Mouse (Mus musculus): ENCODE results near the gene Tnrc6b.

DNA sequence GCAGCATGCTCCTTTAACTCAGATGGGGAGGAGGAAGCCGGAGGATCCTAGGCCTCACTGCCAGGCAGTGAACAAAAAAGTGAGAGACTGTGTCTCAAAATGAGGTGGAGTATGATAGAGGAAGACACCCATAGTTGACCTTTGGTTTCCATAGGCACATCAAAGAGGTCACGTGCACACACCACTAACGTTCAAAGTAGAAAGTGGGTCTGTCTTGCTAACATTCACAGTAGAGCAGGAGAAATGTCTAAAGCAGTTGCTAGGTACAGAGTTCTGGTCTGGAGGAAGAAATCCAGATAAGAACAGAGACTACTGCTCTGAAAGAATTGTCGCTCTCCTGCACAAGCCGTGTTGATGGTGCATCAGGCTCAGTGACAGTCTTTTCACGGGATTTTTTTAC is 10.7 kb downstream of the Tnrc6b start:
- TF ChIP-seq POLR2A (IDR thresholded peaks at IDR 0.05; ENCODE audit: insufficient read length, low read depth) (no peak), TCF12 (IDR thresholded peaks at IDR 0.05; ENCODE audit: insufficient read depth, poor library complexity, severe bottlenecking) (no peak), MYOD1 (IDR thresholded peaks at IDR 0.05; ENCODE audit: control insufficient read depth in 1 of 3, insufficient read length in 2 of 3, low read depth in 2 of 3) (no peak), MYOG (IDR thresholded peaks at IDR 0.05; ENCODE audit: control insufficient read depth in 1 of 3, insufficient read depth in 1 of 3, insufficient read length in 2 of 3, low read depth in 2 of 3) (no peak), POLR2AphosphoS2 (IDR thresholded peaks at IDR 0.05; ENCODE audit: insufficient read length, low read depth) (no peak)
